Mouse (Mus musculus) thymus, adult 2 months (tissue): ENCODE data around the gene Sema4f.

Experiments used
- CTCF ChIP-seq: fragments of 200-500 bp; IDR thresholded peaks from 2 replicates; pipeline ENCODE4 v1.5.1; 2012; ENCODE audit warnings: mild to moderate bottlenecking, control low read depth, low read length, moderate library complexity, borderline replicate concordance; ENCODE audit not compliant: control insufficient read depth, poor library complexity, insufficient read depth; ENCODE audit errors: extremely low read depth
- POLR2A ChIP-seq: fragments of 200-500 bp; IDR thresholded peaks from 2 replicates; pipeline ENCODE4 v1.6.1; 2012; ENCODE audit warnings: mild to moderate bottlenecking, low read length, control low read depth, moderate library complexity; ENCODE audit not compliant: control insufficient read depth, poor library complexity, insufficient read depth; ENCODE audit errors: extremely low read depth

GRCm38 (mm10) chr6:82868476-82868875 is 71.1 kb downstream of the Sema4f start:
- TF ChIP-seq POLR2A = no peak
- no peak for TF ChIP-seq CTCF
